Mouse (Mus musculus) G1E (cell line): ENCODE measurements around the gene Bckdk.

Experiments used
- CTCF ChIP-seq: IDR thresholded peaks from 2 replicates; pipeline ENCODE4 v1.5.1; 2012; ENCODE audit warnings: low read depth, low read length, inconsistent platforms, mixed read lengths
- GATA1 ChIP-seq: IDR thresholded peaks from 2 replicates; pipeline ENCODE4 v1.6.1; 2012; ENCODE audit warnings: borderline replicate concordance, low read length, inconsistent platforms, mixed read lengths
- POLR2AphosphoS5 ChIP-seq: IDR thresholded peaks from 2 replicates; pipeline ENCODE4 v1.6.1; 2012; ENCODE audit warnings: low read depth, low read length, inconsistent platforms; ENCODE audit not compliant: insufficient replicate concordance
- TAL1 ChIP-seq: conservative IDR thresholded peaks from 2 replicates; pipeline ENCODE4 v1.6.1; 2012; ENCODE audit warnings: low read depth, low read length, inconsistent platforms, mixed read lengths

- TF ChIP-seq CTCF (no peak), GATA1 (no peak), POLR2AphosphoS5 (no peak), TAL1 (no peak)
Observed at GRCm38 (mm10) chr7:127901772-127902171, 2.1 kb upstream of the Bckdk start.
